Comparison of ENCODE assay signal across 15 mouse cellular contexts in genomic region chr4:63006198-63007155, GRCm38 (mm10). TPM values are rescaled to one million over a fixed set of nuclear protein-coding genes. Genes with fewer than 3 reads are reported as not detected.
DNase-seq lines count a peak whose midpoint lies in the region; ATAC-seq lines count a peak whose summit lies in the region.
"Had no signal": no experiment of that assay in that cellular context is flagged by ENCODE, and none has a peak within 500 bp of the region (broad histone marks: within the 10 kb centered on the region; RNA-seq: fewer than 3 reads in every experiment).

No protein-coding gene starts in this region.

- H3K4me2 ChIP-seq in heart, embryonic 12.5 days, result no peak overlapping the region
- no peak overlapping the region for H3K4me2 ChIP-seq in kidney, embryonic 14.5 days (replicated peaks; ENCODE audit: low read depth, low read length)
- H3K4me2 ChIP-seq in intestine, embryonic 14.5 days (ENCODE audit: low read length), result 0 out of 2 replicates have a peak overlapping the region, but pooled peaks have one; percentile 7
- no peak overlapping the region for H3K4me2 ChIP-seq in liver, embryonic 16.5 days (ENCODE audit: low read depth, low read length)
- H3K4me2 ChIP-seq: embryonic facial prominence, embryonic 13.5 days; hindbrain, embryonic 12.5 days; limb, embryonic 15.5 days had no signal

- WGBS in heart, embryonic 12.5 days, result 82% methylated on average over 7 of the region's 7 CpGs
- 40% methylated on average over 7 of the region's 7 CpGs for WGBS in kidney, embryonic 14.5 days
- 63% methylated on average over 7 of the region's 7 CpGs for WGBS in intestine, embryonic 14.5 days
- WGBS in liver, embryonic 16.5 days (ENCODE audit: insufficient replicate concordance), result 43% methylated on average over 7 of the region's 7 CpGs

- ATAC-seq in heart, embryonic 12.5 days (ENCODE audit: insufficient number of reproducible peaks, low FRiP score), result no peak
- no peak for ATAC-seq in kidney, embryonic 14.5 days (ENCODE audit: low FRiP score, low TSS enrichment)
- ATAC-seq in intestine, embryonic 14.5 days (replicated peaks; ENCODE audit: low FRiP score, low TSS enrichment, low read depth), result peak; percentile 79
- peak; percentile 78 for ATAC-seq in liver, embryonic 16.5 days (ENCODE audit: low read depth)
- no peak for ATAC-seq in megakaryocyte progenitor cell, adult 5-6 weeks (replicated peaks; ENCODE audit: poor library complexity)

- peaks cover 20% of the 10 kb centered on the region for H3K4me1 ChIP-seq in heart, embryonic 12.5 days (replicated peaks)
- peaks cover 17% of the 10 kb centered on the region for H3K4me1 ChIP-seq in kidney, embryonic 14.5 days (ENCODE audit: control insufficient read depth, insufficient read depth, low read length)
- H3K4me1 ChIP-seq in intestine, embryonic 14.5 days (replicated peaks; ENCODE audit: control insufficient read depth, insufficient read depth, low read length), result peaks cover 14% of the 10 kb centered on the region
- peaks cover 12% of the 10 kb centered on the region for H3K4me1 ChIP-seq in liver, embryonic 16.5 days (ENCODE audit: control insufficient read depth, low read depth, low read length)
- H3K4me1 ChIP-seq: hindbrain, embryonic 12.5 days had no signal

- DNase-seq in heart, adult 9 months (ENCODE audit: low spot score in 2 of 2), result no peak
- peak; percentile 12 for DNase-seq in kidney, postnatal 10 days
- DNase-seq in intestine, embryonic 14.5 days (ENCODE audit: low spot score), result no peak
- DNase-seq in adipocyte (ENCODE audit: low spot score), result no peak
- DNase-seq: adrenal gland, postnatal 14 days; B cell, adult 2 months; cerebellum, postnatal 36 days; kidney, postnatal 25 days had no signal

- H3K9me3 ChIP-seq in heart, embryonic 12.5 days (replicated peaks), result no peaks in the 10 kb centered on the region
- H3K9me3 ChIP-seq in kidney, embryonic 14.5 days (ENCODE audit: control insufficient read depth, low read length), result no peaks in the 10 kb centered on the region
- H3K9me3 ChIP-seq in intestine, embryonic 14.5 days (ENCODE audit: control insufficient read depth, low read length), result no peaks in the 10 kb centered on the region
- H3K9me3 ChIP-seq in liver, embryonic 16.5 days (replicated peaks; ENCODE audit: control insufficient read depth, low read length), result no peaks in the 10 kb centered on the region
- H3K9me3 ChIP-seq: embryonic facial prominence, embryonic 13.5 days; hindbrain, embryonic 12.5 days; limb, embryonic 15.5 days had no signal

- no peak overlapping the region for H3K9ac ChIP-seq in heart, embryonic 12.5 days
- H3K9ac ChIP-seq in kidney, embryonic 14.5 days (ENCODE audit: low read depth, low read length), result no peak overlapping the region
- no peak overlapping the region for H3K9ac ChIP-seq in intestine, embryonic 14.5 days (ENCODE audit: low read length)
- no peak overlapping the region; the same call in 1 of the 2 replicates for H3K9ac ChIP-seq in liver, embryonic 16.5 days (ENCODE audit: low read depth, low read length)
- H3K9ac ChIP-seq: embryonic facial prominence, embryonic 13.5 days; hindbrain, embryonic 12.5 days; limb, embryonic 15.5 days had no signal

- H3K4me3 ChIP-seq in heart, embryonic 12.5 days, result no peak overlapping the region
- H3K4me3 ChIP-seq in kidney, embryonic 14.5 days (ENCODE audit: low read length), result no peak overlapping the region
- no peak overlapping the region for H3K4me3 ChIP-seq in intestine, embryonic 14.5 days (ENCODE audit: low read depth, low read length)
- no peak overlapping the region for H3K4me3 ChIP-seq in liver, embryonic 16.5 days (ENCODE audit: low read depth, low read length)
- H3K4me3 ChIP-seq: embryonic facial prominence, embryonic 13.5 days; hindbrain, embryonic 12.5 days; limb, embryonic 15.5 days had no signal

- no peaks in the 10 kb centered on the region for H3K36me3 ChIP-seq in heart, embryonic 12.5 days
- H3K36me3 ChIP-seq in kidney, embryonic 14.5 days (ENCODE audit: control insufficient read depth, insufficient read depth, low read length), result no peaks in the 10 kb centered on the region; the same call in 1 of the 2 replicates
- H3K36me3 ChIP-seq in intestine, embryonic 14.5 days (ENCODE audit: control insufficient read depth, insufficient read depth, low read length), result no peaks in the 10 kb centered on the region
- H3K36me3 ChIP-seq in liver, embryonic 16.5 days (ENCODE audit: control insufficient read depth, insufficient read depth), result no peaks in the 10 kb centered on the region
- H3K36me3 ChIP-seq: embryonic facial prominence, embryonic 13.5 days; hindbrain, embryonic 12.5 days; limb, embryonic 15.5 days had no signal

- peak overlapping the region; percentile 44 for H3K27ac ChIP-seq in heart, embryonic 12.5 days (ENCODE audit: poor library complexity, severe bottlenecking)
- H3K27ac ChIP-seq in kidney, embryonic 14.5 days (ENCODE audit: low read depth, low read length), result no peak overlapping the region; the same call in 1 of the 2 replicates
- peak overlapping the region; percentile 48 for H3K27ac ChIP-seq in intestine, embryonic 14.5 days (ENCODE audit: low read depth)
- H3K27ac ChIP-seq in liver, embryonic 16.5 days (ENCODE audit: low read length), result peak overlapping the region; percentile 72
- H3K27ac ChIP-seq: embryonic facial prominence, embryonic 13.5 days; hindbrain, embryonic 12.5 days; limb, embryonic 15.5 days had no signal

- H3K27me3 ChIP-seq in heart, embryonic 12.5 days (replicated peaks), result no peaks in the 10 kb centered on the region
- H3K27me3 ChIP-seq in kidney, embryonic 14.5 days (ENCODE audit: control insufficient read depth, insufficient read depth, low read length), result no peaks in the 10 kb centered on the region
- H3K27me3 ChIP-seq in intestine, embryonic 14.5 days (replicated peaks; ENCODE audit: control insufficient read depth, insufficient read depth, low read length), result no peaks in the 10 kb centered on the region
- H3K27me3 ChIP-seq in liver, embryonic 16.5 days (ENCODE audit: control insufficient read depth, insufficient read depth, low read depth, low read length), result no peaks in the 10 kb centered on the region
- H3K27me3 ChIP-seq: embryonic facial prominence, embryonic 13.5 days; hindbrain, embryonic 12.5 days; limb, embryonic 15.5 days had no signal

RNA-seq across cellular contexts. Expression of gene Zfp618, which starts 41.1 kb away (rescaled TPM):
- polyA plus RNA-seq in heart, embryonic 12.5 days (2016; fragmentation: Nextera tagmentation; extraction: Ambion mirVana), result 11.5 and 13.3 TPM in 2 replicates
- polyA plus RNA-seq in kidney, embryonic 14.5 days (2014; fragmentation: Nextera tagmentation; extraction: Ambion mirVana), result 31.5 and 41.1 TPM in 2 replicates
- 23.3 and 27.6 TPM in 2 replicates for polyA plus RNA-seq in intestine, embryonic 14.5 days (2014; fragmentation: Nextera tagmentation; extraction: Ambion mirVana)
- polyA plus RNA-seq in liver, embryonic 16.5 days (2015; fragmentation: Nextera tagmentation; extraction: Ambion mirVana), result 5.8 and 9.2 TPM in 2 replicates
- total RNA-seq in megakaryocyte progenitor cell, adult 5-6 weeks (2015), result 0.20 and 0.44 TPM in 2 replicates
- total RNA-seq in megakaryocyte progenitor cell, adult 5-6 weeks (2017), result 0.08 and 0.27 TPM in 2 replicates

Comparison
In these comparisons a context has a peak if more than half of its experiments do, and no peak if none do; other contexts are left out.
1. ATAC-seq: peak in intestine, embryonic 14.5 days (single experiment) and liver, embryonic 16.5 days (single experiment); none in heart, embryonic 12.5 days (single experiment), kidney, embryonic 14.5 days (single experiment) and megakaryocyte progenitor cell, adult 5-6 weeks (single experiment).